Mouse (Mus musculus): ENCODE data around the gene Dnajb13. TPM values are rescaled to one million over a fixed set of nuclear protein-coding genes. Genes with fewer than 3 reads are reported as not detected.
"Not testable (repeated sequence)": the region's sequence is repeated elsewhere in the genome, so short reads cannot be mapped to it uniquely, and the experiment has no call there.

Gene Dnajb13
- polyA plus RNA-seq, 1 experiment from 2014 or later = 0.50 TPM

DNA sequence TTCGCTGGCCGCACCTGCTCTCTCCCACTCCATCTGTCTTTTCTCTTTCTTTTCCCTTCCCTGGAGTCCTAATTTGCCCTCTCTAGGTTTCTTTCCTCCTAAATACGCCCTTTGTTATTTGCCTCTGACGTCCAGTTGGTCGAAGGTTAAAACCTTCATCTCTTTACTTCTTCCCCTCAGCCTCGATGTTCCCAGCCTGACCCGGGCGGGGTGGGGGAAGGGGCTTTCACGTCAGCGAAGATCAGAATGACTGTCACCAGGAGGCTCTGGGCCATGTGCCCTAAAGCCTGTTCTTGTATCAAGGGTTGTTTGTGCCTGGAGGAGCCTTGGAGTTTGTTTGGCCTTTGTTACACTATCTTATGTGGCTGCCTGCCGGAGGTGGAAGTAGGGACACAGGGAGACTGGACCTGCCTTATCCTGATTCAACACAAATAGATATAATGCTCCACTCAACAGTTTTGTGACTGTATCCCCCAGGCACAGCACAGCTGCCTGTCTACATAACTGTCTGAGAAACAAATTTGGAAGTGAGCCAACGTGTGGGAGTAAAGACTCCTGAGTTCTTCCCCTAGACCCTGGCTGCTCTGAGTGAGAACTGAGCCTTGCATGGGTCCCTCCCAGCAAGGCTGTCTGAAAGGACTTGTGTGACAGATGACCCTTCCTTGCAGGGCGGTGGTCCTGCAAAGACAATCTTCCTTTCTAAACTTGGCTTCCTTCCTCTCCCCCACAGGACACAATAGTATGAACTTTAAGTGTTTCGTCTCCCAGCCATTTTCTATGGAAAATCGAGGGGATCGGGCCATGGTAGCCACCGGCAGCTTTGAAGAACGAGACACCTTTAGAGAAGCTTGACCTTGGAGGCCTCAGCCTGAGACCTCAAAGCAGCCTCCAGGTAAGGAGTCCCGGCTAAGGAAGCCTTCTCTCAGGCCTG, 21.0 kb downstream of the Dnajb13 start:
- H3K4me2 ChIP-seq (replicated peaks; ENCODE audit: low read depth, low read length) = peak overlapping the region; percentile 93
- 12% methylated on average over 19 of the region's 19 CpGs for WGBS
- H3K4me3 ChIP-seq (ENCODE audit: low read length) = peak overlapping the region; percentile 64
- no peaks in the 10 kb centered on the region for H3K9me3 ChIP-seq (ENCODE audit: low read length)
- H3K27me3 ChIP-seq (ENCODE audit: insufficient read depth, low read length) = no peaks in the 10 kb centered on the region
- peak; percentile 39 for ATAC-seq (ENCODE audit: low FRiP score, low TSS enrichment)
- peaks cover 20% of the 10 kb centered on the region for H3K36me3 ChIP-seq (ENCODE audit: insufficient read depth, low read length)
- H3K9ac ChIP-seq (replicated peaks; ENCODE audit: low read length) = peak overlapping the region; percentile 67
- peak overlapping the region; percentile 87 for H3K27ac ChIP-seq (ENCODE audit: low read length)
- peaks cover 35% of the 10 kb centered on the region for H3K4me1 ChIP-seq (ENCODE audit: insufficient read depth, low read length)

DNA sequence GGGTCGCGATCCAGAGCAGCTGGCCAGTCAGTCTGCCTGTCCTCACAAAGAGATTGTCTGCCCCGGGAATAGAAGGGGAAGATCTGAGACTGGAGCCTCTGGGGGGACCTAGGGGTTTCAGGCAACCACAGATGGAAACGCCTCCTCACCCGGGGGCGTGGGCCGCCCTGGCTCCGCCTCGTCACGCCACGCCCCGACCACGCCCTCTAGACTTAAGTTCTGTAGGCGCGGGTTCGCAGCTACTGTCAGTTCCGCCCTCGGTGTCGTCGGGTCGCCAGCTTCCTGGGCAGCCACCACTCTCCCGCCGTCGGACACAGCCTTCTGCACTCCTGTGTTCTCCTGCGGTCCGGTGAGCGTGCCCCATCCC, 21.7 kb downstream of the Dnajb13 start, which contains the start of gene Ucp2:
Gene Ucp2 (plus strand): TSS at position 221 of the 367 bp plus-strand sequence.
- WGBS = under 1% methylated on average over 26 of the region's 27 CpGs
- peak within 1 kb of the TSS; percentile 93 for H3K4me2 ChIP-seq (replicated peaks; ENCODE audit: low read depth, low read length)
- peak; percentile 50 for ATAC-seq (ENCODE audit: low FRiP score, low TSS enrichment)

DNA sequence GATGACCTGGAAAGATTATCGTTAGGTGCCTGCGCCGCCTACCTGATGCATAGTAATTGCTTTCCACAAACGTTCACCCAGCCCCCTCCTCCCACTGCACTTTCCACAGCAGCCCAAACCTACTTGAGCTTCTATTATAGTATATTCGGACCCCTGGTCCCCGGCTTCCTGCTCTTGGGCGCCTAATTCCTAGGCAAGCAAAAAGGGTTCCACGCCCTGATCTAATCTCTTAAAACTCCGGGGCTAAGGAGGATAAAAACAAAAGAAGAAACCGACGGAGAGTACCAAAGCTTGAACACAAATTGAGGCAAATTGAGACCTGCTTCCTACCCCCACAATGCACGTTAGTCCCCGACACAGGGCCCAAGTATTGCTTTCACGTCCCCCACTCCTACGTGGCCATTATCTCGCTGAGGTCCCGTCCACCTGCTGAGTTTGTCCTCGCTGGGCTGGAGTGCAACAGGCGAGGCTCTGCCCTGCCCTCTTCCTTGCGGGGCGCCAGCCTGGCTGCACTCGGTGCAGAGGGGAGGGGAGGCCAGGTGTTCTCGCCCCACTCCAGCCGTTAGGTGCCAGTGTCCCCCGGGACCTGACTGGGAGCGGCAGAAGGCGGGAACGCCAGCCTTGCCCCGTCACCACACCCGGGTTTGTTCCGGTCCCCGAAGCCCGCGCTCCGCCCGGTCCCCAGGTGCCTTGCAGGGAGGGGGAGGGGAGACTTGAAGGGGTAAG, 22.2 kb downstream of the Dnajb13 start:
- Histone ChIP-seq H3K27me3 (ENCODE audit: insufficient read depth, low read length) (no peaks in the 10 kb centered on the region), H3K4me3 (ENCODE audit: low read length) (peak overlapping the region; percentile 64), H3K9ac (replicated peaks; ENCODE audit: low read length) (peak overlapping the region; percentile 67), H3K36me3 (ENCODE audit: insufficient read depth, low read length) (peaks cover 12% of the 10 kb centered on the region), H3K9me3 (ENCODE audit: low read length) (no peaks in the 10 kb centered on the region), H3K4me2 (replicated peaks; ENCODE audit: low read depth, low read length) (peak overlapping the region; percentile 93), H3K27ac (ENCODE audit: low read length) (peak overlapping the region; percentile 87), H3K4me1 (ENCODE audit: insufficient read depth, low read length) (peaks cover 36% of the 10 kb centered on the region)
- ATAC-seq (ENCODE audit: low FRiP score, low TSS enrichment) = peak; percentile 37
- WGBS = 2% methylated on average over 28 of the region's 36 CpGs

More for the DNA sequence above, 21.7 kb downstream of the Dnajb13 start, which contains the start of gene Ucp2:
- Histone ChIP-seq H3K9ac (replicated peaks; ENCODE audit: low read length) (peak within 1 kb of the TSS; percentile 67), H3K4me3 (ENCODE audit: low read length) (peak within 1 kb of the TSS; percentile 64), H3K27me3 (ENCODE audit: insufficient read depth, low read length) (no peaks in the 10 kb centered on the region), H3K4me1 (ENCODE audit: insufficient read depth, low read length) (peaks cover 35% of the 10 kb centered on the region), H3K9me3 (ENCODE audit: low read length) (no peaks in the 10 kb centered on the region), H3K36me3 (ENCODE audit: insufficient read depth, low read length) (peaks cover 17% of the 10 kb centered on the region), H3K27ac (ENCODE audit: low read length) (peak within 1 kb of the TSS; percentile 87)

DNA sequence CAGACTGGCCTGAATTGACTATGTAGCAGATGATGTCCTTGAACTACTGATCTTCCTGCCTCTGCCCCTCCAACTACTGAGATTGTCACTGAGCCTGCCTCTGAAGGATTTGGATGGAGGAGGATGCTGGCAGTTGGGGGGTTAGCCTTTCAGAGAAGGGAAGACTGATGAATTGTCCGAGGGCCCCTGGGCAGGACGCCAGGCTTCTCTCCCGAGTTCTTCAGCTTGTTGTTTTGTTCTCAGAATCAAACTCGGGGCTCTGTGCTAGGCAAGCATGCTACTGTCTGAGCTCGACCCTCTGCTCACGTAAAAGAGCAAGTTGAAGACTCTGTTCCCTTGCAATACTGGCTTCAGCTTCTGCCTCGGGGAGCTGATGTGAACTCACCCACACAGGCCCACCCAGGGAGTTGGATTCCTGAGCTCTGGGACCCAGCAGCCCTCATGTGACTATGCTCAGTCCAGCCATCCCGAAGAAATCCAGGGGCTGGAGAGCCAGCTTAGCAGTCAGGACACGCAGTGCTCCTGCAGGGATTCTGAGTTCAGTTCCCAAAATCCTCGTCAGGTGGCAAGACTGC, 26.2 kb downstream of the Dnajb13 start:
- H3K36me3 ChIP-seq (ENCODE audit: insufficient read depth, low read length) = no peaks in the 10 kb centered on the region
- H3K27ac ChIP-seq (ENCODE audit: low read length) = 0 out of 2 replicates have a peak overlapping the region, but pooled peaks have one; percentile 15
- H3K9me3 ChIP-seq (ENCODE audit: low read length) = no peaks in the 10 kb centered on the region
- 0 out of 2 replicates have a peak overlapping the region, but pooled peaks have one; percentile 3 for H3K9ac ChIP-seq (replicated peaks; ENCODE audit: low read length)
- H3K4me2 ChIP-seq (replicated peaks; ENCODE audit: low read depth, low read length) = no peak overlapping the region
- WGBS = 36% methylated on average over 10 of the region's 10 CpGs
- ATAC-seq (ENCODE audit: low FRiP score, low TSS enrichment) = no peak
- peaks cover 11% of the 10 kb centered on the region for H3K4me1 ChIP-seq (ENCODE audit: insufficient read depth, low read length)
- no peaks in the 10 kb centered on the region for H3K27me3 ChIP-seq (ENCODE audit: insufficient read depth, low read length)
- no peak overlapping the region for H3K4me3 ChIP-seq (ENCODE audit: low read length)

DNA sequence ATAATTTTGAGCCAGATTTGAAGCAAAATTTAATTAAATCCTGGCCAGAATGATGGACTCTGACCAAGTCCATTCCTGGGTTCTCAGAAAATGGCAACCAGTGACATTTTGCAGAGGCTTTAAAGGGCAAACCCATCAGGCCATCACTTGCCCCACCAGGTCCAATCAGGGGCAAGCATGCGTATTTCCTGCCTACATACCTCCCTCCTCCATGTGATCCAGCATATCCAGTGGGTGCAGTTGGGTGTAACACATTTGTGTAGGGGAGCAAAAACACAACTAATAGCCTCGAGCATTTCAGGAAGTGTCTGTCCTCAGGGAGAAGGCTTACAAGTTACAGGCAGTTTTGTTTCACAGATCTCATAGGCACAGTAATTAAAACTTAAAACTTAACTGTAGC, 27.5 kb downstream of the Dnajb13 start:
- Histone ChIP-seq H3K9me3 (ENCODE audit: low read length) (no peaks in the 10 kb centered on the region), H3K4me1 (ENCODE audit: insufficient read depth, low read length) (peaks cover 8% of the 10 kb centered on the region), H3K27ac (ENCODE audit: low read length) (no peak overlapping the region), H3K36me3 (ENCODE audit: insufficient read depth, low read length) (no peaks in the 10 kb centered on the region), H3K4me3 (ENCODE audit: low read length) (no peak overlapping the region), H3K9ac (replicated peaks; ENCODE audit: low read length) (no peak overlapping the region), H3K4me2 (replicated peaks; ENCODE audit: low read depth, low read length) (no peak overlapping the region), H3K27me3 (ENCODE audit: insufficient read depth, low read length) (no peaks in the 10 kb centered on the region)
- ATAC-seq (ENCODE audit: low FRiP score, low TSS enrichment) = no peak
- WGBS = 49% methylated on average over 2 of the region's 2 CpGs

DNA sequence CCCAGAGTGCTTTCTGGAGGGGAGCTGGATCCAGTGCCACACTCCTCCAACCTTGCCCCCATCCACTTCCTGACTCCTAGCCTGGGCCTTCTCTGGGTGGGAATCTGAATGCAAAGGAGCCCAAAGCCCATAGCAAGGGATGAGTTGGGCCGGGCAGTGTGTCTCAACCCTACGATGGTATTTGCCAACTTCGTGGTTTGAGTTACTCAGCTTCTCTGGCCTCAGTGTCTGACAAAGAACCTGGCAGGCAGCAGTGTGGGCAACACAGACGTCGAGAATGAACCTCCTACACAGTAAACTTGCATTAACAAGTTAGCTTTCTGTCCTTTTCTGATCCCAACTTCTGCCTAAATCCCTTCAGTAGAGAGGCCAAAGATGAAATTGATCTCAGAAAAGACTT, 30.3 kb downstream of the Dnajb13 start:
- 85% methylated on average over 5 of the region's 5 CpGs for WGBS
- Histone ChIP-seq H3K36me3 (ENCODE audit: insufficient read depth, low read length) (no peaks in the 10 kb centered on the region), H3K4me3 (ENCODE audit: low read length) (no peak overlapping the region), H3K9ac (replicated peaks; ENCODE audit: low read length) (no peak overlapping the region), H3K4me2 (replicated peaks; ENCODE audit: low read depth, low read length) (no peak overlapping the region), H3K9me3 (ENCODE audit: low read length) (no peaks in the 10 kb centered on the region), H3K27ac (ENCODE audit: low read length) (no peak overlapping the region), H3K27me3 (ENCODE audit: insufficient read depth, low read length) (no peaks in the 10 kb centered on the region), H3K4me1 (ENCODE audit: insufficient read depth, low read length) (peaks cover 12% of the 10 kb centered on the region)
- no peak for ATAC-seq (ENCODE audit: low FRiP score, low TSS enrichment)

DNA sequence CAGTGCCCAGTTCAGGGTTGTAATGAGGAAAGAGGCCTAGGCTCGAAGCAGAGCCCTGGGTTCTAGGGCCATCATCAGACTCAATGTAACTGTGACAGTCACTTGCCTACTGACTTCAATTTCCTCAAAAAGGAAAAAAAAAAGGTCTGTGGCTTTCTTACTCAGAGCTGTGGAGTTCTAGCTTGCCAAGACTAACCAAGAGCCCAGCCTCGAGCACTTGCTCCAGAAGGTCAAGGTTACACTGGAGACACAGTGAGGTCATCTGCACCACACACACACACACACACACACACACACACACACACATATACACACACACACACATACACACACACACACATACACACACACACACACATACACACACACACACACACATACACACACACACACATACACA, 32.7 kb downstream of the Dnajb13 start:
- H3K36me3 ChIP-seq (ENCODE audit: insufficient read depth, low read length); H3K4me1 ChIP-seq (ENCODE audit: insufficient read depth, low read length); H3K4me3 ChIP-seq (ENCODE audit: low read length); H3K27me3 ChIP-seq (ENCODE audit: insufficient read depth, low read length); H3K9ac ChIP-seq (replicated peaks; ENCODE audit: low read length); H3K27ac ChIP-seq (ENCODE audit: low read length); H3K9me3 ChIP-seq (ENCODE audit: low read length); H3K4me2 ChIP-seq (replicated peaks; ENCODE audit: low read depth, low read length); ATAC-seq (ENCODE audit: low FRiP score, low TSS enrichment): not testable (repeated sequence)
- WGBS = 82% methylated on average over 2 of the region's 2 CpGs

DNA sequence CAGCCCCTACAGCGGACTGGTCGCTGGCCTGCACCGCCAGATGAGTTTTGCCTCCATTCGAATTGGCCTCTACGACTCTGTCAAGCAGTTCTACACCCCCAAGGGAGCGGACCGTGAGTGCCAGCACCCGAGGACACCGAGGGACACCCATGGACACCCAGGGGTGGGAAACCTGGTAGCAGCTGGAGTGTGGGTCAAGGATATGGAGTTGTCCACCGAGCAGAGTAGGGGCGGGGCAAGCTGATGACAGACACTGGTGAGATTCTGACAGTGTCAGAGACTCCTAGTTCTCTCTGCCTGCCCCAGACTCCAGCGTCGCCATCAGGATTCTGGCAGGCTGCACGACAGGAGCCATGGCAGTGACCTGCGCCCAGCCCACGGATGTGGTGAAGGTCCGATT, 34.6 kb downstream of the Dnajb13 start:
- Histone ChIP-seq H3K27me3 (ENCODE audit: insufficient read depth, low read length) (no peaks in the 10 kb centered on the region), H3K9ac (replicated peaks; ENCODE audit: low read length) (no peak overlapping the region), H3K27ac (ENCODE audit: low read length) (no peak overlapping the region), H3K4me1 (ENCODE audit: insufficient read depth, low read length) (peaks cover 9% of the 10 kb centered on the region; the same call in 1 of the 2 replicates), H3K4me3 (ENCODE audit: low read length) (no peak overlapping the region), H3K4me2 (replicated peaks; ENCODE audit: low read depth, low read length) (no peak overlapping the region), H3K36me3 (ENCODE audit: insufficient read depth, low read length) (no peaks in the 10 kb centered on the region), H3K9me3 (ENCODE audit: low read length) (no peaks in the 10 kb centered on the region)
- peak; percentile 20; the same call in 1 of the 2 replicates for ATAC-seq (ENCODE audit: low FRiP score, low TSS enrichment)
- WGBS = 67% methylated on average over 17 of the region's 17 CpGs

DNA sequence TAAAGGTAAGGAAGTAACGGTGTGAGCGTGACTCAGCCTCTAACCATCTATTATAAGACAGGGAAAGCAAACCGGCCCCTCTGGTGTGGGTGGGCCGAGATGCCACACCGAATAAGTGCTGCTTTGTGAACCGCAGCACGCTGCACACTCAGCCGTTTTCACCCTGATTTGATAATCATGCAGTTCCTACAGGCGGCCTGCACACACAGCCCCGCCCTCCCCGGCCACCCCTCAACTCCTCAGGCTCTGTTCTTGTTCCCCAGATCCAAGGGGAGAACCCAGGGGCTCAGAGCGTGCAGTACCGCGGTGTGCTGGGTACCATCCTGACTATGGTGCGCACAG, 35.0 kb downstream of the Dnajb13 start:
- Histone ChIP-seq H3K27me3 (ENCODE audit: insufficient read depth, low read length) (no peaks in the 10 kb centered on the region), H3K4me2 (replicated peaks; ENCODE audit: low read depth, low read length) (no peak overlapping the region), H3K9me3 (ENCODE audit: low read length) (no peaks in the 10 kb centered on the region), H3K4me1 (ENCODE audit: insufficient read depth, low read length) (peaks cover 9% of the 10 kb centered on the region; the same call in 1 of the 2 replicates), H3K4me3 (ENCODE audit: low read length) (no peak overlapping the region), H3K27ac (ENCODE audit: low read length) (no peak overlapping the region), H3K9ac (replicated peaks; ENCODE audit: low read length) (no peak overlapping the region), H3K36me3 (ENCODE audit: insufficient read depth, low read length) (no peaks in the 10 kb centered on the region)
- ATAC-seq (ENCODE audit: low FRiP score, low TSS enrichment) = peak; percentile 74
- 53% methylated on average over 15 of the region's 15 CpGs for WGBS

Data from kidney, embryonic 16.5 days (tissue).